Mouse (Mus musculus): Measurements from ENCODE around the gene Unc5b.

The Unc5b gene

DNA sequence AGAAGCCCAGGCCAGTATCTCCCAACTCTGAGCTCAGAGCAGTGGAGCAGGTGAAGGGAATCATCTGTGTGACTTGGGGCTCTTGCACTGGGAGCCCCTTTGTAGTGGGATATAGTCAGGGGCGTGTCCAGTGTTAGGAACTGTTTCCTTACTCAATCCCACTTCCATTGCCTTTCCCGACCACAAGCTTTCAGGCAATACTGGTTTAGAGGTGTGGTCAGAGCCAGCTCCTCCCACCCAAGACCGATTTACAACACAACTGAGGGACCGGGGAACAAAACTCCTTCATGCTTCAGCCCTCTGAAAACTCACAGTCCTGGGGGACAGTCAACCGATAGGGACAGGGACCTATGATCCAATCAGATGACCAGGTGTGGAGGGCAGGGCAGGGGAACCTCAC is 110.9 kb downstream of the Unc5b start:
- no peak for DNase-seq (ENCODE audit: low read depth)

DNA sequence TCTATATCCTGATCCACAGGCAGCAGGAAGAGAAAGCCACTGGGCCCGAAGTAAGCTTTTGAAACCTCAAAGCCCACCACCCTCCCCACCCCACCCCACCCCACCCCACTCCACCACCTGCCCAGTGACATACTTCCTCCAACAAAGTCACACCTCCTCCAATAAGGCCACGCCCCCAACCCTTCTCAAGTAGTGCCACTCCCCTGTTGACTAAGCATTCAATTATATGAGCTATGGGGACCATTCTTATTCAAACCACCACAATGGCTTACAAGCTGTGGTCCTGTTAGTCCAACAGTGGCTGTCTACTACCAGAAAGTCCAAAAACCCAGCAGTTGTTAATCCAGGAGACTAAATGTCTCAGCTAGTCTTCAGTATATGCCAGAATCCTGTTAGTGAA is 112.9 kb downstream of the Unc5b start:
- no peak for DNase-seq (ENCODE audit: low read depth)

DNA sequence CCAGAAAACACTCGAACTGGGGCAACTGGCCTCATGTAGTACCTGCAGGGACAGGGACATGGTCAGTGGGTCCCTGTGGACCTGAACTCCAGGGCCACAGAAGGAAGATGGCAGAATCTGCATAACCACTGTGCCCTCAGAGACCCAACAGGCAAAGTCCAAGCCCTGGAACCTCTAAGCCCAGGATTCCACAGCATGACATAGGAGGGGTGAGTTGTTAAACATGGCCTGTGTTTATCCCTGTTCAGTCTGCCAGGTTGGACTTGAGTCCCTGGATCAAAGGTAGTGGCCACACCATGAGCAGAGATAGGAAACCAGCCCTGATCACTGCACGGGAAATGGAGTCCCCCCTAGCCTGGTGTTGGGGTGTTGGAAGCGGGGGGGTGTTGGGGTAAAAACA is 114.9 kb downstream of the Unc5b start:
- no peak for DNase-seq (ENCODE audit: low read depth)
